Mouse (Mus musculus) urinary bladder, postnatal 25 days (tissue): ENCODE measurements at regions not wholly inside any gene's neighbourhood (a gene's known extent, or its start where the extent isn't known, plus 50 kb on each side); places are given as distances from the start of the nearest gene placed in this dataset.
A peak's percentile ranks its signal among the peaks of the same experiment; 100 is the strongest.
"Not testable (repeated sequence)": the region's sequence is repeated elsewhere in the genome, so short reads cannot be mapped to it uniquely, and the experiment has no call there.

Experiments used
- DNase-seq: peaks from one replicate; pipeline ENCODE4 v3.0.0; 2022; ENCODE audit warnings: low spot score

GRCm38 (mm10) chr16:77852066-77852781 is 250.3 kb upstream of the Gm11146 start:
- no peak for DNase-seq

DNA sequence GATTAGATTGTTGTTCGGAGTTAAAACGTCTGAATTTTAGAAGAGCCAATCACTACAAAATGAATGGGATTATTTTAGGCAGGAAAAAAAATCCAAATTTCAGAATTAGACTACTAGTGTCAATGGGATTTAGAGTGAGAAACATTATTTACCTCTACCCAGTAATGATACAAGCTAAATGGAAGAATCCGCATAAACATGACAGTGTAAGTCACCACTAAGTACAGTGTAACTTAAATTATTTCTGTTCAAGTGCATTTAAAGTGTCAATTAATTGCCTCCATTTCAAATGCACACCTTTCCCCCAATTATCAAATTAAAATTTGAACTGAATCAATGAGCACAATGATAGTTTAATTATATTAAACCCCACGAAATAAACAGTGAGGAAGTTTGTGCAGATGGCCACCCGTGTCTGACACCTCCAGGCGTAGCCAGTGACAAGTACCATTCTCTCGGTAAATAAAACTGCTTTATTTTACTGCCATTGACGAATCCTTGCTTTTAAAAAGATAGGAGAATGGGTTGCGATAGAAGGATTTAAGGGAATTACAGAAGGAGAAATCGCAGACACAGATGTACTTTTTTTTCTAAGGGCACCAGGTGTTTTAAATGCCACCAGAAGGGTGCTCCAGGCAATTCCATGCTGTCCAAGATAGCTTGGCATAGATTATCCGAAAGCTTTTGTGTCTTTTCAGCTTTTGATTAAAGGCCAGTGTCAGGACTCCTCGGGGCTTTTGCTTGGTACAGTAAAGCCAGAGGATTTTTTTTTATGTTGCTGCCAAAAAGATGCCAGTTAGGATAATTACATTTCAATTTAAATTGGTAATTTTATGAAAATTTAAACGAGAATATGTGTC is 249.5 kb upstream of the Gm11146 start:
- DNase-seq: no peak

DNA sequence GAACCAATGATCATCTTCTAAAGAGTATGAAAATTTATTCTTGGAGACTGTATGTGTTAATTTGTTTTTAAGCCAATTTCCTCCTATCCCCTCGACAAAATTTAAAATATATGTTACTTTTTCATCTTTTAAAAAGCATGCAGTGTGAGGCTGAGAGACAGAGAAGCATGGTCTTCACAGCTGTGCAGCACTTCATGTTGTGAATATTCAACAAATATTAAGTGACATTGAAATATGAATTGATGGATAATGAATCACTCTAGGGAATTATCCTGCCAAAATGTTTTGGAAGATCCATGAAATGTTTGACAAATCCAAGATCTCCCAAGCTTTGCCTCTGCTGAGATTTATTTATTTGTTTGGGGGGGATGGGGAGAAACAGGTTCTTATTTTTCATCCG is 233.9 kb upstream of the Gm11146 start:
- DNase-seq: no peak

DNA sequence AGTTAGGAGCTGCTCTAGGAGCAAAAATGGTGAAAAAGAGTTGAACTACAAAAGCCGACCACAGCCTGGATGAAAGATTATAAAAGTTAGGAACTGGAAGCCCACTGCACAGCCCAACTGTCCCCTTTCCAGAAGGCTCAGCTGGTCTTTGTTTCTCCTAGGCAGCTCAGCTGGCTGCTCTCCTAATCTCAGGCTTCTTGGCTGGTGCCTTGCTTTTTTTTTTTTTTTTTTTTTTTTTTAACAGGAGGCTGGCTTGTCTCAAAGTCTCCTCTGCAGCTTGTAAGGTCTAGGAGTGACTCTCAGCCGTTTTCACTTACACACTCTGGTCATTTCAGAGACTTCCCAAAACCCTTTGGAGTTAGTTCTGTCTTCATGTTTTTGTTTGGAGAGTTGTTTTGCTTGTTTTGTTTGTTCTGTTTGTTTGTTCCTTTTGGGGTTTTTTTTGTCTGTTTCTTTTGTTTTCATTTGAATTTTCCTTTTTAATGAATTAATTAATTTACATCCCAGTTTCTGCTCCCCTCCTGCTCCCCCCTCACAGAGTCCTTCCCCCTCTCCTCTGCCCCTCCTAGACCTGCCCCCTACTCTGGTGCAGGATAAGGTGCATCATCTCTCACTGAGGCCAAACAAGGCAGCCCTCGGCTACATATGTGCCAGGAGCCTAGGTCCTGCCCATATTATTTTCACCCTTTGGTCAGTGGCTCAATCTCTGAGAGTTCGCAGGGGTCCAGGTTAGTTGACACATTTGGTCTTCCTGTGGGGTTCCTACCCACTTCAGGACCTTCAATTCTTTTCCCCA is 225.6 kb upstream of the Gm11146 start:
- peak; percentile 8 for DNase-seq

- DNase-seq: no peak
Observed at GRCm38 (mm10) chr16:77799709-77800108, 197.8 kb upstream of the Gm11146 start.

DNA sequence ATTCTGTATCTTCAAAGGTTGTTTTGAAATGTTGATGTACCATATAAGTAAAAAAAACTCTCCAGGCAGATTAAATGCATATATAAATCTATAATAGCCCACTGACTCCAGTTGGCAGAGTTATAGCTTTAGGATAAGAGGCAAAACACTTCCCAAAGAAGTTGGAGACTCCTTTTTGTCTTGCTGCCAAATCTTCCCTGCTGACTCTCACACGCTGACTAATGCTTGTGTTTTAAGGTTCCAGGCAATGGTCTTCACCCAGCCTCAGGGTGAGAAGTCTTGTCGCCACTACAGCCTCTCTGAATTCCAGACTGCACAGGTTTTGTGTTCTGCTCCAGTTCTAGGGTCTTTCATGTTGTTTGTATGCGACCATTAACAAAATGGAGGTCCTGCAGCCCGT is 195.0 kb upstream of the Gm11146 start:
- no peak for DNase-seq

DNA sequence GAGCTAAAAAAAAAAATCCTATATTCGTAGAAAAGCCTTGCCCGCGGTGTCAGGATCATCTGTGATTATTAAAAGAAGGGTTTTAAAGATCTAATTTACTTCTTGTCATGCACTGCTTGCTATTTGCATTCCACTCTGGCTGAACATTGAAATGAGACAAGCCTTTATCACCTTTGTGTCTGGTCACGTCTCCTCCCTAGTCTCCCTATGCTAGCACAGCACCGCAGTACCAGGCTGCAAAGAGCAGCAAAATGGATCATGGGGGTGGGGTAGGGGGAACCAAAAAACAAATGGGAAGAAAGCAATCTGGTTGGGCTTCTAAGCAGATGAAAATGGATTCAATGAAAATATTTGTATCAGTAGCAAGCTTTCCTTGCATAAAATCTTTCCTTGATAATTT is 187.8 kb upstream of the Gm11146 start:
- DNase-seq: no peak

- DNase-seq: no peak
Observed at GRCm38 (mm10) chr16:77789206-77789605, 187.3 kb upstream of the Gm11146 start.

- no peak for DNase-seq
Observed at GRCm38 (mm10) chr16:77788781-77789150, 186.9 kb upstream of the Gm11146 start.

DNA sequence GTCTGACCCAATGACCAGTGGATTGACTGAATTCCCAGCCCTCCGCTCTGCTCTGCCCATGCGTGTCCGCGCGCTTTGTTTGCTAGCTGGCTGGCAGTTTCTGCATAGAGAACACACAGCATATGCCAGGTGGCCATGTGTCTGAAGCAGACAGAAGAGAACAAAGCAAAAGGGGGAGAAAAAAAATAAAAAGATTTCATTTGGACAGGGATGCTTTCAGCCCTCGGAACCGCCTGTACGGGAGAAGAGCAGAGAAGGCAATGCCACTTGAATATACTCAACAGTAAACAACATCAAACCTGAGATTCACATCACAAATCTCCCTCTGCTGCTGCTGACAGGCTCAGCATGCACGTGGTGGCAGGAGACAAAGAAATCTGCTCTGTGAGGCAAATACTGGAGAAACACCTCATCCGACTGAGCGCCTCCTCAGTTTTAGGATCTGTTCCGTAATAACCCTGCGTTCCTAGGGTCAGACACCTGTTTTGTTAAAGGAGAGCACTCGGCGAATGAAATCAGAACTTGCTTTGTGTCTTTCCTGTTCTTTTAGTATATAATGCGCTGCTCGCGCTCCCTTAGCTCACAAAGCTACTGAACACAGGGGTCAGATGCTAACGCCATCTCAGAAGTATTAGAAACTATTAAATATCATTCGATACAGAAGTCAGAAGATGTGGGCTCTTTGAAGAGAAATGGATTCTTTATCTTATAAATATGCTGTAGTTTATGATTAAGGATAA is 186.3 kb upstream of the Gm11146 start:
- no peak for DNase-seq

DNA sequence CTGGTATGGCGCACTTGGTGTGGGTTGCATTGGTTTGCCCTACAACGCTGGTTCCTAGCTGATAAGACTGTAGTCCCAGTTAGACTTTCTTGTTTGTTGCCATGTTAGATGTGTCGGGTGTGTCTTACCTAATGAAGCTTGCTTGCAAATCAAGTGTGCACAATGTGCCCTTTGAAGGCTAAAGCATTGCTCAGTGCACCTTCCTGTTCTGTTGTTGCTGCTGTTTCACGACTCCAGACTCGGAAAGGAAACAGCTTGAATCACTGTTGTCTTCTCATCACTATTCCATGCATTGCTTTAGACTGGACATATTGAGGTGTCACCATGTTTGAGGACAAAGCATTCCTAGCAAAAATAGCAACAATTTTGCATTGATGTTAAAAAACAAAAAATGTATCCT is 185.1 kb upstream of the Gm11146 start:
- DNase-seq: no peak

- no peak for DNase-seq
Observed at GRCm38 (mm10) chr16:77779019-77779418, 177.1 kb upstream of the Gm11146 start.

DNA sequence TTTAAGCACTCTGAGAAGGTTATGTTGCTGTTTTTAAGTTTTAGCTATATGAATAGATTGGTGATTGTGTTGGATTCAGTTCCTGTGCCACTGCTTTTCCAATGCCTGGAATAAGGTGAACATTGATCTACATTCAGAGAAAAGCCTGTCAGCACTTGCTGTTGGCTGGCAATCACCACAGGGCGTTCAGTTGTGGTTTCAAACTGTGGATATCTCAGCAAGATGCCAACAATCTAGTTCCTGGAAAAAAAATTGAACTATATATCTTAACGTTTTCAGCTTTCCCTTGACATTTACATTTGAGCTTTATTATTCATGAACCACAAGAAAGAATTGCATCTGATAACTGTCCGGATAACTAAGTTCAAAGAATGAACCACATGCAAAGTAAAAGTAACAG is 170.2 kb upstream of the Gm11146 start:
- no peak for DNase-seq

DNA sequence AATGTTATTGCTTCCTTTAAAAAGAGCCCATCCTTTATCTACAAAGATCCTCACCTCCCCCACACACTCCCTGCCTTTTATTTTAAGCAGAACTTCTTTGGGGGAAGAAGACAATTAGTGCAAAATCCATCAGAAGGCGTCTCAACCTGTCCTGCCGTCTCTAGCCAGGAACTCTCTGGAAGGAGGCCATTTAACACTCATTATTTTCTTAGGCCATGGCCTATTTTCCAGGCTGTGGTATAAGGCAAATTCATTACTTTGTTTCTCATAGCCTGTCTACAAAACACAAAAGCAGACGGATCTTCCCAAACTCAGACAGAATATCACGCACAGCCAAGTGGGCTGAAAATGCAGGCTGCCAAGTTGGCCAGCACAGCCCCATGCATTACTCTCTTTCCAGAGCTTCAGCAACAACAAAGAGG is 159.0 kb upstream of the Gm11146 start:
- DNase-seq: no peak

GRCm38 (mm10) chr16:77760479-77760878 is 158.6 kb upstream of the Gm11146 start:
- DNase-seq: no peak

DNA sequence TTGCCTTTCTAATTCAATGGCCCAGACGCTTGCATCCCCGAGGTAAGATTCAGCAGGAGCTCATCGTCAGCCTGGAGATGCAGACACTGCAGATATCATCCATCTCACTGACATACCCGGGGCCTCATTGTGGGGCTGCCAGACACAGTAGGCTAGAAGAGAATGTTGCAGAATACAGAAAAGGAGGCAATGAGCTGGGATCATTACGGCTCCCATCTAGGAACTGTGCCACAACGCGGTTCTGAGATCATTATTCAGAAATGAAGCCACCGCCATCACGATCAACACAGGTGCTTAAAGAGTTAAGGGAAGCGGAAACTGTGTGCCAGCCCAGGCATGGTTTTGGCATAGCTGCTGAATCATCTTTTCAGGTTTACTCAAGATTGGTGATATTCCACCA is 158.1 kb upstream of the Gm11146 start:
- no peak for DNase-seq

GRCm38 (mm10) chr16:77754882-77755281 is 153.0 kb upstream of the Gm11146 start:
- DNase-seq: no peak

GRCm38 (mm10) chr16:77749474-77749873 is 147.6 kb upstream of the Gm11146 start:
- no peak for DNase-seq

- DNase-seq: no peak
Observed at GRCm38 (mm10) chr16:77743838-77744237, 141.9 kb upstream of the Gm11146 start.

DNA sequence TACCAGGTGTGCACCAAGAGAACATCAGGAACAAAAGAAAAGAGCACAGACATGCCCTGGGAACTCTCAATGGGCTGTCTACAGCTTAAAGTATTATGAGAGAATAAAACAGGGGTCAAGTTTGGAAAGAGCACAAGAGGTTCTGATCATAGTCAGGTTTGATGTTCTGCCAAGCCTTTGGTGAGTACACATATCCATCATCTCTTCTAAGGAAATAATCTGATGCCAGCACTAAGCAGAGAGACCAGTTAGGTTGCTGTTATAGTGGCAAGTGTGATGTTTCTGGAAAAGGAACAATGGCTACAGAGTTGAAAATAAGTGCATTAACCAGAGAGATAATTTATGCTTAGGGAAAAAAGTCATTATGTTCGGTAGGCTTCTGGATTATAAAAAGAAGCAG is 136.9 kb upstream of the Gm11146 start:
- DNase-seq: no peak

GRCm38 (mm10) chr16:77719377-77719776 is 117.5 kb upstream of the Gm11146 start:
- DNase-seq: no peak

- DNase-seq: not testable (repeated sequence)
Observed at GRCm38 (mm10) chr16:77717766-77718165, 115.9 kb upstream of the Gm11146 start.
